Mouse (Mus musculus): ENCODE data around the gene Olfr1065. TPM values are rescaled to one million over a fixed set of nuclear protein-coding genes. Genes with fewer than 3 reads are reported as not detected.

Olfr1065 gene
- polyA plus RNA-seq, 1 experiment from 2014 or later: not detected

Other genes starting within 250 kb of the Olfr1065 start
- not detected in 2 replicates for gene Olfr1045, start 247.6 kb downstream of the Olfr1065 start, polyA plus RNA-seq (2016; fragmentation: Nextera tagmentation; extraction: Ambion mirVana)
- gene Olfr1046, start 231.3 kb downstream of the Olfr1065 start, polyA plus RNA-seq (2016; fragmentation: Nextera tagmentation; extraction: Ambion mirVana): not detected in 2 replicates
- not detected in 2 replicates for gene Olfr1047, start 219.2 kb downstream of the Olfr1065 start, polyA plus RNA-seq (2016; fragmentation: Nextera tagmentation; extraction: Ambion mirVana)
- not detected in 2 replicates for gene Olfr1048, start 210.3 kb downstream of the Olfr1065 start, polyA plus RNA-seq (2016; fragmentation: Nextera tagmentation; extraction: Ambion mirVana)
- not detected in 2 replicates for gene Olfr1049, start 192.3 kb downstream of the Olfr1065 start, polyA plus RNA-seq (2016; fragmentation: Nextera tagmentation; extraction: Ambion mirVana)
- gene Olfr1051, start 171.5 kb downstream of the Olfr1065 start, polyA plus RNA-seq (2016; fragmentation: Nextera tagmentation; extraction: Ambion mirVana): not detected in 2 replicates
- not detected in 2 replicates for gene Olfr1052, start 158.1 kb downstream of the Olfr1065 start, polyA plus RNA-seq (2016; fragmentation: Nextera tagmentation; extraction: Ambion mirVana)
- not detected in 2 replicates for gene Olfr1053, start 135.3 kb downstream of the Olfr1065 start, polyA plus RNA-seq (2016; fragmentation: Nextera tagmentation; extraction: Ambion mirVana)
- not detected in 2 replicates for gene Olfr1054, start 115.2 kb downstream of the Olfr1065 start, polyA plus RNA-seq (2016; fragmentation: Nextera tagmentation; extraction: Ambion mirVana)
- gene Olfr1055, start 100.3 kb downstream of the Olfr1065 start, polyA plus RNA-seq (2016; fragmentation: Nextera tagmentation; extraction: Ambion mirVana): not detected in 2 replicates
- not detected in 2 replicates for gene Olfr1056, start 88.1 kb downstream of the Olfr1065 start, polyA plus RNA-seq (2016; fragmentation: Nextera tagmentation; extraction: Ambion mirVana)
- not detected in 2 replicates for gene Olfr1057, start 72.2 kb downstream of the Olfr1065 start, polyA plus RNA-seq (2016; fragmentation: Nextera tagmentation; extraction: Ambion mirVana)
- not detected in 2 replicates for gene Olfr1058, start 62.0 kb downstream of the Olfr1065 start, polyA plus RNA-seq (2016; fragmentation: Nextera tagmentation; extraction: Ambion mirVana)
- not detected in 2 replicates for gene Olfr1061, start 36.5 kb downstream of the Olfr1065 start, polyA plus RNA-seq (2016; fragmentation: Nextera tagmentation; extraction: Ambion mirVana)
- not detected in 2 replicates for gene Olfr1062, start 23.8 kb downstream of the Olfr1065 start, polyA plus RNA-seq (2016; fragmentation: Nextera tagmentation; extraction: Ambion mirVana)
- gene Olfr1066, start 5.7 kb upstream of the Olfr1065 start, polyA plus RNA-seq (2016; fragmentation: Nextera tagmentation; extraction: Ambion mirVana): not detected in 2 replicates
- gene Olfr228, start 36.8 kb upstream of the Olfr1065 start, polyA plus RNA-seq (2016; fragmentation: Nextera tagmentation; extraction: Ambion mirVana): not detected in 2 replicates
- gene Olfr1076, start 57.9 kb upstream of the Olfr1065 start, polyA plus RNA-seq (2016; fragmentation: Nextera tagmentation; extraction: Ambion mirVana): not detected in 2 replicates
- gene Olfr1079, start 91.9 kb upstream of the Olfr1065 start, polyA plus RNA-seq (2016; fragmentation: Nextera tagmentation; extraction: Ambion mirVana): not detected in 2 replicates
- gene Olfr1080, start 107.6 kb upstream of the Olfr1065 start, polyA plus RNA-seq (2016; fragmentation: Nextera tagmentation; extraction: Ambion mirVana): not detected in 2 replicates
- gene Olfr1082, start 148.4 kb upstream of the Olfr1065 start, polyA plus RNA-seq (2016; fragmentation: Nextera tagmentation; extraction: Ambion mirVana): not detected in 2 replicates
- gene Olfr1084, start 189.1 kb upstream of the Olfr1065 start, polyA plus RNA-seq (2016; fragmentation: Nextera tagmentation; extraction: Ambion mirVana): not detected in 2 replicates
- gene Olfr1085, start 211.4 kb upstream of the Olfr1065 start, polyA plus RNA-seq (2016; fragmentation: Nextera tagmentation; extraction: Ambion mirVana): not detected in 2 replicates
- not detected in 2 replicates for gene Olfr1086, start 229.5 kb upstream of the Olfr1065 start, polyA plus RNA-seq (2016; fragmentation: Nextera tagmentation; extraction: Ambion mirVana)
- not detected in 2 replicates for gene Olfr1087, start 247.8 kb upstream of the Olfr1065 start, polyA plus RNA-seq (2016; fragmentation: Nextera tagmentation; extraction: Ambion mirVana)

Data from limb, embryonic 12.5 days (tissue).